Mouse (Mus musculus) adrenal gland, postnatal 14 days (tissue): ENCODE measurements at regions not wholly inside any gene's neighbourhood (a gene's known extent, or its start where the extent isn't known, plus 50 kb on each side); places are given as distances from the start of the nearest gene placed in this dataset.
A peak's percentile ranks its signal among the peaks of the same experiment; 100 is the strongest.
"Not testable (repeated sequence)": the region's sequence is repeated elsewhere in the genome, so short reads cannot be mapped to it uniquely, and the experiment has no call there.

Experiments
- DNase-seq: peaks from one replicate; pipeline ENCODE4 v3.0.0; 2021; ENCODE audit warnings: mixed read lengths

DNA sequence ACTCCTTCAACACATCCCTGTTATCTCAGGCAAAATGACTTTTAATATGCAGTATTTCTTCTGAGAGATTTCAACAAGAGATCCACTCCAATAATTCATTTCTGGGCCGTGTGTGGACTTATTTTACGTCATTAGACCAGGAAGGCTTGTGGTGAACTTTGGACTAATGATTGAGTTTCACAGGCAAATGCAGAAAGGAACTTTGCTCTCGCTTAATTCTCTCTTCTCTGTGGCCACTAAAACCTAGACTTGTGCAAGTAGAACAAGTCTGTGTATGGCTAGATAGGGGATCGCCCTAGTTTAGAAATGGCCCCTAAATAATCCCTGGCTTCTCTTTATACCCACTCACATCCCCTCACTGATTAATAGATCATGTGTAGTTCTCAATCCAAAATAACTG, 50.6 kb upstream of the Ppp1r12a start:
- DNase-seq: no peak

DNA sequence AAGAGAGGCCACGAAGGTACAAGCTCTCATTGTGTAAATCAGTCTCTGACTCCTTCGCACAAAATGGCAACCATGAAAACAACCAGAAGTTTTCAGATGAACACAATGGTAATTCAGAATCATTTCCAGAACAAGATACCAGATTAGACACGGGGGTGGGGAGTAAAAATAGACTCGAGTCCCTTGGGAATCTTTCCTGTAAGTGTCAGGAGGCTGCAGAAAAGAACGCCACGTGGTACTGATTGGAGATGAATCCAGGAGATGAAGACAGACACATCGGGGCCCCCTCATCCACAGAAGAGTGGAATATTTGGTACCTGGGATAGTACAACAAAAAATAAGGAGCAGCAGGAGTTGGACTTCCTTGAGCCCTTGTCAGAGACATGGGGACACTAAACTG, 51.1 kb upstream of the Ppp1r12a start:
- DNase-seq: no peak

DNA sequence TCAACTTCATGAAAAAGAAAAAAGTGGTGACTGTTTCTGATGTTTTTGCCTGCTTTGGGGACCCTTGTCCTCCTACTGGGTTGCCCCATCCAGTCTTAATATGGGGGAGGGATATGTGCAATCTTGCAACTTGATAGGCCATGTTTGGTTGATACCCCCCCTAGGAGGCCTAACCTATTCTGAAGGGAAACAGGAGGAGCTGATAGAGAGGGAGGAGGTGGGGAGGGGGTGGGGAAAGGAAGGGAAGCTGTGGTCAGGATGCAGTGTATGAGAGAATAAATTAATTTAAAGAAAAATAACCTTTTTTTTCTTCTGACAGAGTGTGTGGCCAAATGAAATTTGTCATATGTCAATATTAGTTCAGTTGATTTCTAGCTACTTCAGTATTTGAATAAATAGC, 51.8 kb upstream of the Ppp1r12a start:
- no peak for DNase-seq

DNA sequence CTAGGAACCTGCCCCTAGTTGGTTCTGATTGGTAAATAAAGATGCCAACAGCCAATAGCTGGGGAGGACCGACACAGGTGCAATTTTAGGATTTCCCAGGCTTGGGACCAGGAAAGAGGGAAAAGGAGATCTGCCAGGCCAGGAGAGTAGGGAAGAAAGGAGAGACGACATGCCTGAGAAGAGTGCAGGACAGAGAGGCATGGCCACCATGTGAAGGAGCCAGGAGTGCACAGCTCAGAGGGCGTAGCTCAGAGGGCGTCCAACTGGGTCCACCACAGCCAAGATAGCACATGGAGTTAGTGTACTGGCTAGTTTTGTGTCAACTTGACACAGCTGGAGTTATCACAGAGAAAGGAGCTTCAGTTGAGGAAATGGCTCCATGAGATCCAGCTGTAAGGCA, 53.5 kb upstream of the Ppp1r12a start:
- not testable (repeated sequence) for DNase-seq

DNA sequence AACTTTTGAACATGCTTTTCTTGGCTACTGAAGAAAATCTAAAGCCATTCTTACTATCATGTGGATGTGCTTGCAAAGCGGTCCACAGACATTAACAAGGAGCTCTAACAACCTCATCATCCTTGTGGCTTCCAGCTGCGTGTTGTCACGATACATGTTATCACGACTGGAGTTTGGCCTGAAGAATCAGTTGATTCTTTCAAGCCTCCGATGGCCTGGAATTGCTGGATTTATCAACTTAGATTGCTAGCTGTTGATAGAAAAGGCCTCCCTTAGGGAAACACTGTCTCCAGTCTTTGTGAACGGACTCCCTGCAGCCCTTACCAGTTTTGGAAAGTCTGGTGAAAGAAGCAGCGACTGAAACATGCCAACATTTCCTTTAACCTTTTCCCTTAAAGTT, 60.5 kb upstream of the Ppp1r12a start:
- no peak for DNase-seq

DNA sequence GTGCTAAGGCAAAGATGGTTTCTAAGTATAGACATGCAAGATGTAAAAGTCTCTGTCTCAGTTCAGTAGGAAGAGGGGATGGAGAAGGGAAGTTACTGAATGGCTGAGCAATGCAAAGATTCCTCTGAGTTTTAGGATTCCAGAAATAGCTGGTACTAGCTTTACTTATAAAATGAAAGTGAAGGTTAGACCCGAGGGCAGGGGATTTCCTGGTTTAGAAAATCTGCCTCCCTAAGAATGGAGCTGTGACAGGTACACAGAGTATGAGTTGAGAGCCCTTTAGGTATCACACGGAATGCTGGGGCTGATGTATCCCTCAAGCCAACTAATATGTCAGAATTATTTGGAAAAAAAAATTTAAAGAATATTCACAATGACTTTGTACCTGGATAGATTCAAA, 69.0 kb upstream of the Ppp1r12a start:
- no peak for DNase-seq

DNA sequence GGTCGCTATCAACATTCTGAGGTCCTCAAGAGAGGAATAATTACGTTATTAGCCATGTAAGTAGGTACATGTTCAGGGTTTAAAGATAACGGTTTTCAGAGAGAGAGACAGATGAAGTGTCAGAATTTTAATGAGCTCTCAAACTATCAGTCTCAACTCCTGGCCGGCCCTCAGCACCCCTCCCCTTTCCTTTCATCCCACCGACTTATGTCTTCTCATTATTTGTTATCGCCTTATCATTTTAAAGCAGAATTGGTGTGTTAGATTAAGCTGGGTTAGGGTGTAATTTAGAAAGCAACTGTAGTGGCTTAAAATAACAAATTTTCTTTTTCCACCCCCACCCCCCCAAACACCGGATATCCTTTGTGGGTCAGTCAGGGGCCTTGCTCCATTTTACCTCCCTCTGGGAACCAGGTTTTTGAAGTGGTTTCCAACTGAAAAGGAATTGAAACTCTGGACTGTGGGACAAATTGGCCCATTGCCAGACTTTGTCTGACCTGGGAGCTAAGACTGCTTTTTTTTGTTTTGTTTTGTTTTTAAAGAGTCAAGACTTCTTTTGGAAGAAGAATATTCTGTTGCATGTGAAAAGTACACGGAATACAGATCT, 72.5 kb upstream of the Ppp1r12a start:
- peak; percentile 33 for DNase-seq

DNA sequence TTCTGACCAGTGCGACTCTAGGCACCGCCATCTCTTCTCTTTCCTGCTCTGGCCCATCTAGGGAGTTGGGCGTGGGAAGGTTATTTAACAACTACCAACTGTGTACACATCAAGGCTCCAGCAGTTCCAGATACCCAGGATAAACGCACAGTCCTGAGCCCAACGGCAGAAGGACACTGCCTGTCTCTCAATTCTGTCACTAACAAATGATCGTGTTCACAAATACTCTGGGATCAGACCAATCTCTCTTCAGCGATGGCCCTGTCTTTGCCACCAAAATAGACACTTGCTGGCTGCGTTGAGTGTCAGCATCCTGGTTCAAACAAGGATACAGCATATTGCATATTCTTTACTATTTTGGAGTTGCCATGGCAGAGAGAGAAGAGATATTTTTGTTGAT, 73.1 kb upstream of the Ppp1r12a start:
- DNase-seq: no peak

DNA sequence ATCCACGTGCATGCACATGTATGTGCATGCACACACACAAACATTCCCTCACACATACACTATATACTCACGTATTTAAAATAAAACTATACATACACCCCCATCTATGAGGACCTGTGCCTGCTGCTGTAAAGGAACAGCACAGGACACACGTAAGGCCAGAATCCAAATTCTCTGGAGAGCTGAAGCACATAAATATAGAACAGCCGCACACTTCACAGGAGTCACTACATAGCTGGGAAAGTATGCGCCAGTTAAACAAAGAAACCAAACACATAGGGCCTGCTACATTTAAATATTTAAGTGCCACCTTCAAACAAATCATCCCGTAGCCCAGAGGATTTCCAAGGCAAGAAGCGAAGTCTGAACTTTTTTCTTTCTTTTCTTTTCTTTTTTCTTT, 73.8 kb upstream of the Ppp1r12a start:
- DNase-seq: no peak

DNA sequence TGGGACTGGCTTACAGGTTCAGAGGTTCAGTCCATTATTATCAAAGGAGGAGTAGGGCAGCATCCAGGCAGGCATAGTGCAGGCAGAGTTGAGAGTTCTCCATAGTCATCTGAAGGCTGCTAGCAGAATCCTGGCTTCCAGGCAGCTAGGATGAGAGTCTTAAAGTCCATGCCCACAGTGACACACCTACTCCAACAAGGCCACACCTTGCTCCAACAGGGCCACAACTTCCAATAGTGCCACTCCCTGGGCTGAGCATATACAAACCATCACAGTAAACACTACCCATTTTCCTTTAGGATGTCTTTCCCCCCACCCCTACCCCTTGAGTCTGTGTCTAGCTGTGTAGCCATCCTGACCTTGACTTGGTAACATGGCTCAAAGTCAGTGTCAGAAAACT, 78.8 kb upstream of the Ppp1r12a start:
- no peak for DNase-seq

DNA sequence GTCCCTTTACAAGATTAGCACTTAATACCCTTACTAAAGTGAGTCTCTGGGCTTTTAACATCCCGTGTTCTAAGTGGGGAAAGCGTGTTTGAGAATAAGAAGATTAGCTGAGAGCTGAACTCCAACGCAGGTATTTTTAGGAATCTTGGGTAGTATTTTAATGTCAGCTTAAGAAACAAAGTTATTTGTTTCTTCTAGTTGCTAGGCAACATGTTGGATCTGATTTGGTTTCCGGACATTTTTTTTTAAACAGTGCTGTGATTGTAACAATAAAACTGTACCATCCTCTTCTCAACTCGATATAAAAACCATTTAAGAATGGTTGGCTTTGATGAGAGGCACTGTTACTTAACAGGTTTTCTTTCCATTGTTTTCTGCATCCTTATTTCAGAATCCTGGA, 86.8 kb upstream of the Ppp1r12a start:
- DNase-seq: no peak

DNA sequence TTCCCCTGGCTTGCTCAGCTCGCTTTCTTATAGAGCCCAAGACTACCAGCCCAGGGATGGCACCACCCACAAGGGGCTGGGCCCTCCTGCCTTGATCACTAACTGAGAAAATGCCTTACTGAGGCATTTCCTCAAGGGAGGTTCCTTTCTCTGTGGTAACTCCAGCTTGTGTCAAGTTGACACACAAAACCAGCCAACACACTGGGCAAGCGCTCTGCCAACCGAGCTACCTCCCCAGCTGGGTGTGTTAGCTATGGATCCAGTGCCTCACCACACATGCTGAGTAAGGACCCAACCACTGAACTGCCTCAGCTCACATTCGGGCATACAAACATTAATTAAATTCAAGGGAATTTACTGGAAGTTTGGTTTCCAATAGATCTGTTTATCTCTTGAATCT, 88.2 kb upstream of the Ppp1r12a start:
- no peak for DNase-seq

DNA sequence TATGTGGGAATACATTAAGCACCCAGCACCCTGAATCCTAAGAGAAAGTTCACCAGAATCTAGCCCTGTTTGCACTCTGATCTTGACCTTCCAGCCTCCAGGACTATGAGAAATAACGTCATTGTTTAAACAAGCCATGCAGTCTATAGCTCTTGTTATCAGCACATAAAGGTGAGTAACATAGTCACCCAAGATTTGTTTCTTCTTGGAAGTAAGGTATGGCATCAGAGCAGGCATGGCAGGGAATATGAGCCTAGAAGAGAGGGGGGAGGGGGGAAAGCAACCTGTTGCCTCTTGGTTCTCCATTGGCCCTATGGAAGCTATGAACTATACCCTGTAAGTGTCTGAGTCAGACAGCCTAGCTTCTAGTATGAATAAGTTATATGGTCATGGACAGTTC, 89.8 kb upstream of the Ppp1r12a start:
- DNase-seq: no peak

DNA sequence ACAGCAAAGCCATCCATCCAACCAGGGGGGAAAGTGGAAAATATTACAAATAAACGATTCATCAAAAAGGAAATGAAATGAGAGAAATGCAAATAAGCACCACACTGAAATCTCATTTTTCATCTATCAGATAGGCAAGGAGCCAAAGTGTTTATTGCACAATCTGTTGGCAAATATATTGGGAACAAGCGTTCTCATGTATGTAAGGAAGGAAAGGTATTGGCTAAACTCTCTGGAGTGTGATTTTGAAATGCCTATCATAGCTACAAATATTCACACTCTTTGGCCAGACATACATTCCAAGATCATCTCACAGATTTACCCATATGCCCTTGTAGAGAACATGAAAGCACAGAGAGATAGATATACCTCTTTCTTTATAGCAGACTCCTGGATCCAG, 90.6 kb upstream of the Ppp1r12a start:
- DNase-seq: no peak

DNA sequence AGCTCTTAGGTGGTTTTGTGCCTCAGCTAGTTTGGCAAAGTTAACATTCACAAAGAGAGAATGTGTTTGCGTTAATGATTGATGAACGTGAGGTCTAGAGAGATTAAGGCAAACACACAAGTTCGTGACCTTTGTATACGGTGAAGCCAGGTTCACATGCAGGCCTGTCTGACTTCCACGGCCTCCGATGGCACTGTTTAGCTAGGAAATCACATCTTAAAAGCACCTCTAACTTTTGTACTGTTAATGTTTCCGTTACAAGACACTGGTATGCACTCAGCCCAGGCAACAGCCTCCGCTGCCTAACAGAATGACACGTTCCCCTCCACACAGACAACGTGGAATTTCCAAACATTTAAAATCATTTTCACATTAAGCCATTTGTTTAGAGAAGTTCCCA, 94.3 kb upstream of the Ppp1r12a start:
- no peak for DNase-seq

DNA sequence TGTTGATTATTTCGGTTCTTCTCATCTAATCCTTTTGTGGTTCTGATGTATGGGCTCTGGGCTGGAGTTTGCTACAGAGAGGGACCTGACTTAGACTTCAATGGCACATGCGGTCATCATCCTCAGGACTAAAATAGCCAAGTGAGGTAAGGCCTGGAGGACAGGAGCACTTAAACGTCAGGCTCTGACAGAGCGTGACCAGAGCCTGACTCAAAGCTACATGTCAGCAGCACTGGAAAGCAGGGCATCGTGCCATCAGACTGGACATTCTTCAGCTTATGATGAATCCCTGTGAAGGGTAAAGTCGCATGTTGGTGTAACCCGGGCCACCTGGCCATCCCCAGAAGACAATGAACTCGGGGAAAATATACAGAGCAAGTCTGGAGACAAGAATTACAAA, 95.8 kb upstream of the Ppp1r12a start:
- DNase-seq: peak; percentile 14

DNA sequence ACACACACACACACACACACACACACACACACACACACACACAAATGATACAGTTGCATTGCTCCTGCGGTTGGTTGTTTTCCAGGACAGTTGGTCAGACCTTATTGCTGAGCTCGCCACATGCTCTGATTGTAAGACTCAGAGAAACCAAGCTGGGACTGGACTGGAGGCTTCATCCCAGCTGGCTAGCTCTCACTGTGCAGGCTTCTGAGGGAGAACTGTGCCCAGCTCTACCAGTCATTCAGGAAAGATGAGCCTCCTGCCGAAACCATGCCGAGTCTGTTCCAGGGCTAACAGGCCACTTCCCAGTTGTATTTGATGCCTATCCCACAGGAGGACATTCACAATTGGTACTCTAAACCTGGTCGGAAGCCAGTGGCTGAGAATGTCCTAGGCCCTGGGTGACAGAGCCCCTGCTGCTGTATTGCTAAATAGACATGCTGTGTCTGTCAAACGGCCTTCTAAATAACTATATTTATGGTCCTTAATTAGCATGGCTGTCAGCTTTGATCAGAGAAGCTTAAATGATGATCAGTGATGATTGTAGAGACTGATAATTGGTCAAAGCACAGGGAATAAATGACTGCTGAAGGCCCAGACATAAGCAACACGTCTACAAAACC, 100.1 kb upstream of the Ppp1r12a start:
- DNase-seq: no peak

DNA sequence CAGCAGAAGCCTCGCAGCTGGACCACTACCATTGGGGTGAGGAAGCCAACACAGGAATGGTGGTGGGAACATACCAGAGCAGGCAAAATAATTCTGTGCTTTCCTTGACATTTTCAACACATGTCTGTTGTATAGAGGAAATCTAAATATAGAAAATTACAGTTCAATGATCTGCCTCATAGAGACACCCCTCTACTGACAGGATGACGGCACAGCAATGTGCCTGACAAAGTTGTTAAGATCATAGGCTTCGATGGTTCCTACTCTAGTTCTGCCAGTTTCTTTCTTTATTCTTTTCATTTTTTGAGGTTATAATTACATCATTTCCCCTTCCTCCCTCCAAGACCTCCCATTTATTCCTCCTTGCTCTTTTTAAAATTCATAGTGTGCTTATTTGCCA, 101.4 kb upstream of the Ppp1r12a start:
- no peak for DNase-seq

DNA sequence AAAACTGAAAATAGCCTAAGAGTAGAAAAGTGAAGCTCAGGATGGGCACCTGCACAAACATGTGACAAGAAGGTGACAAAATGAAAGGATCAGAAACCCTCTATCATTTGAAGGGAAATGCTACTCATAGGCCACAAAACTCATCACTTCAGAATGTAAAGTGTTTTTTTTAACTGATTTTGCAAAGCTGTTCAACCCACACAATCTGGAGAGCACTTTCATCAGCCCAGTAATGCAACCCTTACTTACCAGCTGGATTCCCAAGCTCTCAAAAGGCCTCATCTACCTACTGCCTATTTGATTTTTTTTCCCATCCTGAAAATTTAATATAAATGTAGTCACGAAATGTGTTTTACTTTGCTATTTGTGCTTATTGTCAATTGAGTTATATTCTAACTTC, 110.4 kb upstream of the Ppp1r12a start:
- no peak for DNase-seq

DNA sequence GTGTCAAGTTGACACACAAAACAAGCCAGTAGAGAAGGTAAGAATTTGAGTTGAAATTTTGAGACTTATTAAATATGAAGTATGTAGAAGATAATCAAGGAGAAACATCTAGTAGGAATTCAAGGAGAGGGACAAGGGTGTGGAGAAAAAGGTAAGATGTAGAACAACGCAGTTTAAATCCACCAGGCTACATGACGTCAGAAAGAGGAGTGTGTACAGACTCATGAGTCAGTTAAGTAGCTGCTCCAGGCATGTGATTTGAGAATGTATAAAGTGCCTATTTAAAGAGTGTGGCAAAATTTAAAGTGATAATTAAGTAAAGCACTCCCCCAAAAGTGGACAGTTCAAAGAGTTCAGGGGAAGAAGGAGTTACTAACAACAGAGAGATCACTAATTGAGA, 113.6 kb upstream of the Ppp1r12a start:
- no peak for DNase-seq

DNA sequence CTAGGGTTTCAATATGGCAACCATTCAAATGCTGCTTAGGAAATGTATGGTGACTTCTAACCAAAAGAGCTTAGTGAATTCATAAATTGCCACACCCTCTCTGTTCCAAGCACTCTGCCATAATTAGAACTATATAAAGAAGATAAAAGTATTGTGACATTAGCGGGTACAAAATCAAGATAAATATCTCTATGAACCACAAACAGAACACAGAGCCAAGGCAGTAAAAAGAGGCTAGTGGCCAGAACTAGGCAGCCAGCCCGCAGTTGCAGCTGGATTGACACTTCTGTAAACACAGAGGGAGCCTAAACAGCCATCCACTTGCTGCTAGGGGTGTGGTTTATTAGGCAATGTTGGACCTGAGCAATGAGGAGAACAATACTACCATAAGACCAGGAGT, 118.5 kb upstream of the Ppp1r12a start:
- DNase-seq: no peak

DNA sequence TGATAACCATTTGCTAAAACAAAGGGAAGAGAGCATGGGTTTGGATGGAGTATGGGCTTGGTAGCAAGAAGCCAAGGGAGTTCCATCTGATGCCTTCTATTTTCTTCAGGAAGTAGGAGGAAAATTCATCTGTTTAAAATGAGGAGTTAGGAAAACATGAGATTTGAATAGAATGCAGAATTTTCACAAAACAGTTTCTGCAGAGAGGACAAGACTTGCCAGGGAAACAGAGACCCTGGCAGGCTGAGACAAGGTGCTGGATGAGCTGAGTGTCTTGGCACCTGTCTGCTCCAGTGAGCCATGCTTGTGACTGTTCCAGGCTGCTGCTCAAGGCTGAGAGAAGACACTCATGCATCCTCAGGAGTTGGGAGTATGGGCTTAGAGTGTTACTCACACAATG, 122.0 kb upstream of the Ppp1r12a start:
- DNase-seq: no peak

DNA sequence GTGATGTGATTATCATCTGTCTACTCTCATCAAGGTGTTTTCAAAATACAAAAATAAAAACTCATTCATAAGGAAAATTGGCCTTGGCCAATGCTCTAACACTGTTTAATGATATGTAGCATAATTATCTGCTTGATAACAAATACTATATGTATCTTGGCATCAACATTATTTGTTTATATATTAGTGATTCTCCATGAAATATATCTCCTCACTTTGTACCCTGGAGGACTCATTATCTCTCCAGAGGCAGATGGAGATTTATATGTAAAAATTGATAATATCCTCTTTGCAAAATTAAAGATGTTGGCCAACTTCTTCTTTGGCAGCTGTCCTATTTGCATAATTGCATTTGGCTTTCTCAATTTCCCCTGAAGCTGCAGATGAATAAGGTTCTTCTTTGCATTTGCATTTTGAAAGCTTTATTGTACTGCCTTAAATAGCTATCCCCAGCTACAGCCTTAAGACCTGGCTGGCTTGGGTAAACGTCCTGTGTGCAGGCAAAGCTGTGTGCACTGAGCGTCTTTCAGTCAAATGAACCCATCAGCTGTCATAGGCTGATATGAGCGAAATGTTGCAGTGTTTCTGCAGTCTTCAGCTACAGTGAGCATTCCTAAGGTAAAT, 124.7 kb upstream of the Otogl start:
- DNase-seq: no peak

DNA sequence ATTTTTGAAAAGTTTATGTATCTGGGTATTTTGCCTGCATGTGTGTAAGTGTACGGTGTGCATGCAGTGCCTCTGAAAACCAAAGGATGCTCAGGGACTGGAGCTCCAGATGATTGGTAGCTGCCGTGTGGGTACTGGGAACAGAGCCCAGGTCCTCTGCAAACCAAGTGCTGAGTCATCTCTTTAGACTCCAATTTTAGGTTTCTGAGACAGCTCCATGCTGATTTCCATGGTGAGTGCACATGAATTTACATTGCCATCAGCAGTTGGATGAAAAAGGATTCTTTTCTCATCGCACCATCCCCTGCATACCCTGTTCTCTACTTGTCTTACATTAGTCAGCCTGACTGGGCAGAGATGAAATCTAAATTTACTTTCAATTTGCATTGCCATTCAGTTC, 122.1 kb upstream of the Otogl start:
- DNase-seq: no peak
